Mouse (Mus musculus) thymus, adult 2 months (tissue): ENCODE data around the gene Cldn13.
"Not testable (repeated sequence)": the region's sequence is repeated elsewhere in the genome, so short reads cannot be mapped to it uniquely, and the experiment has no call there.

Source experiments
- CTCF ChIP-seq: fragments of 200-500 bp; IDR thresholded peaks from 2 replicates; pipeline ENCODE4 v1.5.1; 2012; ENCODE audit warnings: mild to moderate bottlenecking, control low read depth, low read length, moderate library complexity, borderline replicate concordance; ENCODE audit not compliant: control insufficient read depth, poor library complexity, insufficient read depth; ENCODE audit errors: extremely low read depth
- POLR2A ChIP-seq: fragments of 200-500 bp; IDR thresholded peaks from 2 replicates; pipeline ENCODE4 v1.6.1; 2012; ENCODE audit warnings: mild to moderate bottlenecking, low read length, control low read depth, moderate library complexity; ENCODE audit not compliant: control insufficient read depth, poor library complexity, insufficient read depth; ENCODE audit errors: extremely low read depth

GRCm38 (mm10) chr5:134964655-134965054 is 49.3 kb upstream of the Cldn13 start:
- TF ChIP-seq POLR2A, CTCF: not testable (repeated sequence)
